Mouse (Mus musculus) heart, postnatal 4 days (tissue): Measurements from ENCODE around the gene Tomm70a. TPM values are rescaled to one million over a fixed set of nuclear protein-coding genes. Genes with fewer than 3 reads are reported as not detected.

Source experiments
- DNase-seq: peaks from one replicate; pipeline ENCODE4 v3.0.0; 2021
- total RNA-seq, 2 experiments: library from RNA; stranded (reverse); gene quantifications; 2 replicates each; pipeline ENCODE4 v1.2.3; 2021

Gene Tomm70a
- total RNA-seq: 10 to 100 TPM; 59.8 to 62.8 TPM

DNA sequence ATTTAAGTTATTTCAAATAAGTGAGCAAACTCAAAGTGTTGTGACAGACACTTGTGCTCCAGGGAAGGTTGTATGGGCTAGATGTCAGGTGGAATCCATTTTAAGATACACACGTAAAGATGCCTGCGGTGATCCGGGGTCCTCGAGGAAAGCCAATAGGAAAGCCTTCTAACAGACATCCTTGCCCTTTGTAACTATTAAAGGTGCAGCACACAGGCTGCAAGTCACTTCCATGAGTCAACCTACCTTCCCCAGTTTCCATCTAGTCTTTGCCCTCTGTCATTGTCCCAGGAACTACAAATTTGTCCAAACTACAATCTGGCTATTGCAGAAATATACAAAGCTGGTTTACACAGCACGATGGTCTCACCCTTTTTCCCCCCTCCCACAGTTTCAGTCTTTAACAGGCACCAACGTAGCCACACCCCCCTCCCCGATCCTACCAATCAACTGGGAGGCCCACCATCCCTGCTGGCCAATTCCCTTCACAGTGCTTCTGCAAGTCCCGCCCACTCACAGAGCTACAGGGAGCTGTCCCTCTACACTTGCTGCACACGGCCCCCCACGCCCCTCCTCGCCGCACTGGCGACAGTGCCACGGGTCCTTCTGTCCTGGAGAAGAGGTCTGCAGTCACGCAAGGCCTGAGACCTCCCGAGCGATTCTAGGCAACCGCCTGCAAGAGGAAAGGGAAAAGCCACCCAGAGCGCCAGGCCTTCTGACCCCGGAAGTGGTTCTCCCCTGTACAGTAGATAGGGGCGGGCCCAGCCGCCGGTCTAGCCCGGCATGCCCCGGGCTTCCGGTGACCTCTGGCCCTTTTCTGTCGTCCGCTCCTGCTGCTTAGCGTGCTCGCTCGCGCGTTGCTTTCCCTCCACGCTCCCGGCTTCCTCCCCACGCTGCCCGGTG lies at the start of gene Tomm70a:
Tomm70a (plus strand) TSS at position 791 of the 903 bp plus-strand sequence.
- peak; percentile 92 for DNase-seq

DNA sequence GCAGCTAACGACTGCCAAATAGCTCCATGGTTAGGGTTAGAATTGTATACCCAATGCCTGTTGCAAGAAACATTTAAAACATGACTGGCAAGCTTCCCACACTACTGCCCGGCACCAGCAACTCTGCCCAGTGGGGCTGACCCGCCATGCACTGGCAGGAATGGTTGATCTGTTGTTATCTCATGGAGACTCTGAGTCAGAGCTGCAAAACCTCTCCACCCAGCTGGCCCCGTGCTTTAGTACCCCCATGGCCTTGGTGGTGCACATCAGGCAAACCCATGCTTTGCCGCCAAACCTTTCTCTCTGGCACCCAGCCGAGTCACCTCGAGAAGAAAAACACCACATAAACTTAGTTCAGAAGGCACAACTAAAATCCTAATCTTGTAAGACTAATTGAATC lies 45.5 kb upstream of the Tomm70a start:
- no peak for DNase-seq

DNA sequence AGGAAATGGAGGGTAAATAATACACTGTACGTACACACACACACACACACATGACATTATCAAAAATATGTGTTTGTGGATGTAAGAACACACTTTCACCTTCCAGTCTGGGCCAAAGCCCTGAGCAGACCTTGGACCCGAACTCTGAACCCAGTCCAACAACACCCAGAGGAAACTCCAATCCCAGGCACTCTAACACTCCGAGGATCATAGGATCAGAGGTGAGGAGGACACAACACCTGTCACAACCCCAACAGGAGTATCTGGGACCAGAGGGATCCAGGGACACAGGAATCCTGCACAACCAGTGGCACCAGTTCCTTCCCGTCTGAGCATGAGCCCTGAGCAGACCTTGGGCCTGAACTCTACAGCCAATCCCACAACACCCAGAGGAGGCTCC lies 41.9 kb upstream of the Tomm70a start:
- no peak for DNase-seq

DNA sequence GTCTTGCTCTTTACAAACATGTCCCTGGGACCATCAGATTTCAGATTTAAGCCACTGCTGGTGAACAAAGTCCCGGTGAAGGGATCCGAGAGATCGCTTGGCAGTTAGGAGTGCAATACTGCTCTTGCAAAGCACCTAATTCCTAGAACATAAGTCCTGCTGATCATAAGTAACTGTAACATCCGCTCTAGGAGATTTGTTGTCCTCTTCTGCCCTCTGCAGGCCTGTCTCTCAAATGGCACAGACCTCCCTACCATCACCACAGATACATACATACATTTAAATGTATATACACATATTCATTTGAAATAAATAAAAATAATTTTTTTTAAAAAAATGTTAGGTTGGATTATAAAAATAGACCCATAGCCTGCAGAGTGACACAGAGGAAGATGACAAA lies 29.0 kb upstream of the Tomm70a start:
- peak; percentile 57 for DNase-seq

DNA sequence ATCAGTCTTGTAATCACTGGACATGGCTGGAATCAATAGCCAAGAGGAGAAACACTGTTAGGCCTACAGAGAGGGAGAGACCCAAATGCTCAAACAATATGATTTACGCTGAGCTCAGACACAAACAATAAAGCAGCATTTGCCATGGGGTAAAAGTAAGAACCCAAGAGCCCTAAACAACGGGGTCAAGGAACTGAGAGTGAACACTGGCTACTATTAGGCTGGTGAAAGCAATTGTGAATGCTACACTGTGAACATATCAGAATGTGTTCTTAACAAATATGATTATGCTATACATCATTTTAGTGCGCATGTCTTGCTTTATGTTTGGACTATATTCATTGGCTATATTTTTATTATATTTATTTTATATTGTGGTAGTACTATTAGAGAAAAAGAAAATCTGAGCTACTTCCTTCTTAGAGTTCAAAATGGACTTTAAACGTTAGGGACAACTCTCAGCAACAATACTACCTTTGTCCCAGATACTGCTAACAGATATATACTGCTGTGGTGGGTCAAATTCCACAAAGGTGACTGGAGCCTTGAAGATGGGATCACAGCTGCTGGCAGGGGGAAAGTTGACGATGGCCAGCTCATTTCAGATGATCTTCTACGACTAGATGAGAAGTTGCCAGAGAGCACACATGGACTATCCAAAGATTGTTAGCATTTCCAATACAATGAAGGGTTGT lies 28.4 kb upstream of the Tomm70a start:
- DNase-seq: no peak

DNA sequence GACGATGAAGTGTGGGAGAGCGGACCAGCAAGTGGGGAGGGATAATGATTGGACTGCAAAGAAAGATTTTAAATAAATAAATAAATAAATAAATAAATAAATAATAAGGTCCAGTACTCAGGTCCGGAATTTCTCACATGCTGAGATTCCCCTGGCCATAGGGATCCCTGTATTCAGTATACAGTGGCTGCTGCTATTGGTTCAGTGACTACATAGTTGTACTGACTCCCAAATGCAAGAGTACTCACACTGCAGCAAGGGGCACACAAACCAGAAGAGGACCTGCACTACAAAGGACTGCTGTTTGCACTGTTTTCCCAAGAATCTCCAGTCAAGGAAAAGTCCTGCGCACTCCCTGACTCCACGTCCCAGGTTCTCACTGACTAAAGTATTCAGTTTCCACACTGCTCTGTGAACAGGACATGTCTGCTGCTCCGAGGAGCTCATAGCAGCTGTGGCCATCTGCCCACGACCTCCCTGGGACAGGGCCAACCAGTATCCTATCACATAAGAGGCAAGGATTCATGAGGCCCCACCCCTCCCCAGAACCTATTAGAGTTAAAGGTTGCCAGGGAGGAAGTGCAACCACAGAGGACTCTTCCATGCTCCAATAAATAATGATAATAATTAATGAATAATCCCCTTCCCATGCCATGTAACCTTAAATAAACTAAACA lies 22.9 kb upstream of the Tomm70a start:
- DNase-seq: peak; percentile 16

DNA sequence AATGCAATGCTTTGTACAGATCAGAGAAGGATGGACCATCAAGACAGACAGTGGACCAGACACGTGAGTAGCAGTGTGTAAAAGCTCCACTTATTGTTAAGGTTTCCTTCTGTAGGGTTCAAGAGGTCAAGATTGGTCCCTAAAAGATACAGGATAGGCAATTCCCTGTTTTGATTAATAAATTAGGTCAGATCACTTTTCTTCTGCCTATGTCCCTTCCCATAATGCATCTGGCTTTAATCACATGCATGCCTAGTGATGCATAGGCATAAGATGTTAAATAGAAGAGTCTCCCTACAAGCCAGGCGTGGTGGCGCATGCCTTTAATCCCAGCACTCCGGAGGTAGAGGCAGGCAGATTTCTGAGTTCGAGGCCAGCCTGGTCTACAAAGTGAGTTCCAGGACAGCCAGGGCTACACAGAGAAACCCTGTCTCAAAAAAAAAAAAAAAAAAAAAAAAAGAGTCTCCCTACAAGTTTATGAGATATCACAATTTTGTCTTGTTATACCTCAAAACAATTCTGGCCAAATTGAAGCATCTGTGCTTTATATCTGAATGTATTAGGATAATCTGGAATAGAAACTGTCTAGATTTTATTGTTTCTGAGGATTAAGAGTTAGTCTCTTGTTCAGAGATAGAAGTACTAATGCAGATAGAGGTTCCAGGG lies 21.8 kb upstream of the Tomm70a start:
- no peak for DNase-seq

DNA sequence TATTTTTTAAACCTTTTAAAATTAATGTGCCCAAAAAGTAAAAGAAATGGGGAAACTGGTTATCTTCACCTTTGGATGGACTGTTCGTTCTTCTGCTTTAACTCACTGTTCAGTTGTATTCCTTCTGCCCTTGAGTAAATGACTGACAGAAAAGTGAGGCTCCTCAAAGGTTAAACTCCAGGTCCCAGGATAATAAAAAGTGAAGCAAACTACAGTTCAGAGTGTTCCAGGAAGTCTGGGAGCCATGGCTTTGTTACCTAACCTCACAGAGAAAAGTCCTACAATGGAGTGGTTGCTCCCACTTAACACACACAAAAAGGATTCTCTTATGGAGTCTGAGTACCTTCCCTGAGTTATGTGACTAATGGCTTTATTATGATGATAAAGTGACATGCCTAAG lies 20.3 kb upstream of the Tomm70a start:
- no peak for DNase-seq

DNA sequence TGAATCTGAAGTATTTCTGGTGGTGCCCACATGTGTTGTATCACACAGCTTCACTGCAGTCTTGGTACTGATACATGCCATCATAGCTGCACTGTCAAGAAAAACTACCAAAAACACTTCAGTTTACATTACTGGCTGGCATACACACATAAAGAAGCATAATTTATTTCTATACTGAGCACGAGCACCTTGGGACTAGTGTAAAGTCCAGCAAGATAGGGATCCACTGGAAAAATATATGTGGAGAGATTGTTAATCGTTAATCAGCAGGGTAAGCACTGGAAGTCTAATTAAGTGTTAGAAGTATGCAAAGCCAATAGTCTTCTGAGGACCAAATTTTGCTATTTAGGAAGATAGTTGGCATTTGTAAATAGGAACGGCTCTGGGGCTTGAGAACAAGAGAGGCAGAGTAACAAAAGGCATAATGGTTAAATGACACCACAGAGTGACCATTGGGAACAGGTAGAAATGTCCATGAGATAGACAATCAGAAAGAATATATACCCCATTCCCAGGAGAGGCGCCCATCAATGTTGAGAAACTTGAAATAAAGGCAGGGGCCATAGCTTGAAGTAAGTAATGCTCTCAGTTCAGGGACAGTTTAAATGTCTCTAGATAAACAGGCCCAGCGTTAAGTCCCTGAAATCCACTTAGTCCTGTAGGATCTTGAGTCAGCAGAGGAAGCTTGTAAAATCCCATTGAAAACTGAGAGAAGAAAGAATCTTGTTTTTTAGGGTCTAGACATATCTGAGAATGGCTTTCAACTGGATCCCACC lies 15.1 kb upstream of the Tomm70a start:
- no peak for DNase-seq

DNA sequence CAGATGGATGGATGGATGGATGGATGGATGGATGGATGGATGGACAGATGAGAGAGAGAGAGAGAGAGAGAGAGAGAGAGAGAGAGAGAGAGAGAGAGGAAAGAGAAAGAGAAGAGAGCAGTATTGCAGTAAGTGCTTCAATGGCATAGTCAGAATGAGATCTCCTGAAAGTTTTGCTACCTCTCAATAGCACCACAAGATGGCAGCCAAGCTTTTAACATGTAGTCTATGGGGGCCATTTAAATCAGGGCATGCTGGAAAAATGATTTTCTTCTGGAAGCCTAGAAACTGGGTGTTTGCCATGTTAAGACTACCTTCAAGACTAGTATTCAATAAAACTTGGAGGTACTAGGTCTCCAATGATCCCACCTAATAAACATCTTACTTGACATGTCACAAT lies 5.4 kb upstream of the Tomm70a start:
- no peak for DNase-seq

DNA sequence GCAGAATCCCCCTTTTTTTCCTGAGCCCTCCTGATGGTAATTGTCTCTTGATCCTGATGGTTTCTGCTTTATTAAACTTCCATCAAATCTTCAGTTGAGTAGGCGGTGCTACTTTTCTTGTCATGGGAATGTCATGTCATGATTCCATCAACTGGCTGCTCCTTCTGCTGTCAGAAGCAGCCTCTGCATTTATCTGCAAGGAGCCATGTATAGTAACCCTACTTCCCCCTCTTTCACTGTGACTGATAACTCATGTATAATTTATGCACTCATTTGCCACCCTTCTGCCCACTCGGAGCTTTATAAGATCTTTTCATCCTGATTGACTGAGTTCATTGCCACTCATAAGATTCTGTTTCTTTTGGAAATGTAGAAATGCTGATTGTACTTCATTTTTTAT lies 3.9 kb upstream of the Tomm70a start:
- no peak for DNase-seq

DNA sequence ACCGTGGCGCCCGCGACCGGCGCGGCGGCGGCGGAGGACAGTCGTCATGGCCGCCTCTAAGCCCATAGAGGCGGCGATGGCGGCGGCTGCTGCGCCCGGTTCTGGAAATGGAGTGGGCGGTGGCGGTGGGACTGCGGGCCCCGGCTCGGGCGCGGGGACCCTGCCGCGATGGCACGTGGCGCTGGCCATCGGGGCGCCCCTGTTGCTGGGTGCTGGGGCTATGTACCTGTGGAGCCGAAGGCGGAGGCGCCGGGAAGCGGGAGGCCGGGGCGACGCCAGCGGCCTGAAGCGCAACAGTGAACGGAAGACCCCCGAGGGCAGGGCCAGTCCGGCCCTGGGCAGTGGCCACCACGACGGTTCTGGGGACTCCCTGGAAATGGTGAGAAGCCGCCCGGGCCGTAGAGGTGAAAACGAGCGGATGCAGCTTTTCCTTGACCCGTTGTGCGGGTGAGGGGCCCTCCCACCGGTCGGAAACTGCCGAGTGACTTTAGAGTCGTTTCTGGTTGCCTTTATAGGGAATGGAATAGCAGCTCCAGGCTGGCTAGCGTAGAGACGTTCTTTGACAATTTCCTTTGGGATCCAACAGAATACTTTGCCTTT lies 413 bp downstream of the Tomm70a start:
- DNase-seq: peak; percentile 48

DNA sequence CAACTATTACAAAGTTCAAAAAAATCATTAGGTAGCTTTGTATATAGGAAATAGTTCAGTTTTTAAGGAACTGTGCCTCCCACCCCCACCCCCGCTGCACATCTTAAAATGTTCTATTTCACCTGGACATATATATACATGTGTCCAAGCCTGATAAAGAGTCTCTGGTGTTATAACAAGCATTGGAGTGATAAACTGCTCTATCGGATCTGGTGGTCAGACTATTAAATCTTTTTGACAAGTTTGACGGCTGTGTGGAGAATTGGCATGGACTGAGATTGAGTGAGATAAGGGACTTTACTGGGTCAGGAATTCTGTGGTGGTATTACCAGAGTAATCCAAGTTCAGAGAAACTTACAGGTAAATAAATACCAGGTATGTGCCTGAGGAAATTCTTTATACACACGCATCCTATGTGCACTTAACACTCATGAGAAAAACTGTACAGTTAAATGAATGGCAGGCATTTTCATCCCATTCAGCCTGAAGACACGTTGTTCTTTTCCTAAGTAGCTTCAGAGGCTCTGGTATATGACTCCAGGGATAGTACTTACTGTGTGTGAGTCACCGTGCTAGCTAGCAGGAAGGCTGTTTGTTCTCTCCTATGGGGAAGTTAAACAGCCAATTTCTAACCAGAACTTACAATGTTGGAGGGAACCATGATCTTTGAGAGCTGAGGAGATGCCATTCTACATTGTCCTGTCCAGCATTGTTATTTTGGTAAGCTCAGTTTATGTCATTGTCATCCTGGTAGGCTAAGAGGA lies 1.4 kb downstream of the Tomm70a start:
- no peak for DNase-seq

DNA sequence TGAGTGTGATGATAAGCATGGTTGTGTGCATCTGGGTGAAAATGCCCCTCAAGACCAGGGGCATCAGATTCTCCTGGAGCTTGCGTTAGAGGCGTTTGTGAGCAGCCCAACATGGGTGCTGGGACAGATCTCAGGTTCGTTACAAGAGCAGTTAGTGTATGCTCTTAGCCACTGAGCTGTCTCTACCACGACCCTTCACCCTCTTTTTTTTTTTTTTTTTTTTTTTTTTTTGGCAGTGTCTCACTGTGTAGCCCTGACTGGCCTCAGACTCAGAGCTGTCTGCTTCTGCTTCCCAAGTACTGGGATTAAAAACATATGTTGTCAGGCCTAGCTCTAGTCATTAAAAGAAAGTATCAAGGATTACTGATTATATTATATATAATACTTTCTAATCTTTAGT lies 4.8 kb downstream of the Tomm70a start:
- DNase-seq: no peak

DNA sequence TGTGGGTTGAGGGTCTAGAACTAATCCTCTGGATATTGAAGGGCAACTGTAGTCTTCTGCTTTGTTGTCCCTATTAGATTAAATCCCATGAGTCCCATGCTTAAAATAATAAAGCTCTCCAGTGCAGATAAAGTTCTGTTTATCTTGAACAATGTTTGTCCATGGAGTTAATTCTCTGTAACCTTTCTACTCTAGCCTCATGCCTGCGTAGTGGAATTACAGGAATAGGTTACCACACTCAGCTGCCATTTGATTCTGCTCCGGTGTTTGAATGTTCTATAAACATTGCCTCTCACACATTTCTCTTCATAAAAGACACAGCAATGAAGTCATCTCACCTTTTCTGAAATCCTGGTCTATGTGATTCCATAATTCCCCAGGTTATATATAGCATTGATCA lies 6.3 kb downstream of the Tomm70a start:
- DNase-seq: no peak

DNA sequence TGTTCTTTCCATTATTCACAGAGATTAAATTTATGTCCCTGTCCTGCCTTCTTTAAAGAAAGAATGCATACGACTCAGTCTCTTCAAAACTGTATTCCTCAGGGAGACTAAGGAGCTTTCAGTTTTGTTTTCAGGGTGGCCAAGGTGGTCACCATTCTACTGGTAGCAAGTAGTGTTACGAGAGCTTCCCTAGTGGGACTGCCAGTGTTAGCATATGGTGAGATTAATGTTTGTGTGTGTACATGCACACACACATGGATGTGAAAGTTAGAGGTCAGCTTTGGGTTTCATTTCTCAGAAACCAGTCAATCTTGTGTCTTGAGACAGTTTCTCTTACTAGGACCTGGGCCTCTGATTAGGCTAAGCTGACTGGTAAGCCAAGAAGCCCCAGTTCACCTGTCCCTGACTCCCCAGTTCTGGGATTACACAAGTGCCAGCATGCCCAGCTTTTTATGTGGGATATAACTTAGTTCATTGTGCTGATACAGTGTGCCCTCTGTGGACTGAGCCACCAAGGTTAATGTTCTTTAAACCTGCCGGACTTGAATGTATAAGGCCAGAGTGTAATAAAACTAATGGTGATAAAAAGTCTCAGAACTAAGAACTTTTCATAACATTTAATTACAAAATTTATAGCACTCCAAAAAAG lies 9.4 kb downstream of the Tomm70a start:
- no peak for DNase-seq

DNA sequence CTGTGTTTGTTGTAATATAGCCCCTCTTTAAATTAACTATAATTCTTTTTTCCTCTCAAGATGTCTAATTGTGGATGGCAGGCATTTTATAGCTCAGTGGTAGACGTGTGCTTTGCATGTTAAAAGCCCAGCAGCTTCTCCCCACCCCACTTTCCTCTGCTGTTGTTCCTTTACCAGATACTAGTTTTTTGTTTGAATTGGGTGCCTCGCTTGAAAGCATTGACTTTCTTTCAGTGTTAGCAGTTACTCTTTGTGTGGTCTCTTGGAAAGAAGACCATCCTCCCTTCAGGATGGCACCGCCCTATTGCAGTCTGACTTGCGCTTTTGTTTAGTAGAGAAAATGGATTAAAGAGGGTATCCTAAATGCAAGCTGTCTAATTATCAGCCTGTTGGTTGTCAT lies 10.0 kb downstream of the Tomm70a start:
- DNase-seq: no peak

DNA sequence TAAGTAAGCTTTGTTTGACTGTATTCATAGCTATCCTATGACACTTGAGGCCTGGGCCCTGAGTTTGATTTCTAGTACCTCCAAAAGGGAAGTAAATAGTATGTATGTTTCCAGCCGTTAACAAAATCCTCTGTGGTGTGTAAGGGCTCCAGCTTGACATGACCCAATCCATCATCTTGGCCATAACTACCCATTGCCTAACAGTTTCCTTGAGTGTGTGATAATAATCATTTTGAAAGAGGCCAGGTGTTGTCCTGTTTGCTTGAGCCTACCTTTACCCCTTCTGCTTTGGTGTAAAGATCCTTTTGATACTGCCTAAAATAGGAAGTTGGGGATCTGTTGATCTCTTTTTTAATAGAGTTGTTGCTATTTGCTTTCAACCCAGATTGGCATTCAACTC lies 10.8 kb downstream of the Tomm70a start:
- DNase-seq: no peak

DNA sequence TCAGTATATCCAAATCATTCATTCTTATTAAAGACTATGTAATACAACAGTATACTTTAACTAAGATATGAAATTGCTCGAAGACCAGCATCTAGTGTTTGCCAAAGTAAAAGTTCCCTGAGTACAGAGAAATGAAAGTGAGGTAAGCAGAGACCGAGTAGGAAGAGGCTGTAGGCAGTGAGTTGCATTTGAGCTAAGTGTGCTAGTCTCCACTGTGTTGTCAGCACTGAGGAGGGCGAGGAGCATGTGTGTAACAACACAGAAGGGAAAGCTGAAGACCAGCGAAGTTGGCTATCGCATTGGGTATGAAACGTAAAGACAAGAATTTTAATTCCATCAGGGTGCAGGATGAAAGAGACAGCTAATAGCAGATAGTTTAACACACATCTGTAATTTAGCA lies 12.1 kb downstream of the Tomm70a start:
- no peak for DNase-seq

DNA sequence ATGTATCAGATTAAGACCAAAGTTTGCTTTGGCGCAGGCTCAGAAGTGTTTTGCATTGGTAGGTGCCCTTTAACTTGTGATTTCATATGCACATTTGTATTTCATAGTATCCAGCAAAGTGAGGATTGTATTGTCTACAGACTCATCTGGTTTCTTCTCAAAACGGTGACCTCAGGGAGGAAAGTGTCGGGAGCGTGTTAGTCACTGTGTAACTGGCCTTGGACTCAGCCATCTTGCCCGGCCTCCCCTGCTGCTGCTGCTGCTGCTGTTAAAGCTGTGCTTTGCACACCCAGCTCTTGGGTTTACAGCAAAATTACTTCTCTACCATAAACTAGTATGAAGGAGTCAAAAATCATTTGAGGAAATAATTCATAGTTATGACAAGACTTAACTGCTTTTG lies 23.2 kb downstream of the Tomm70a start:
- DNase-seq: no peak
